Mouse (Mus musculus) lung, embryonic 16.5 days (tissue): Measurements from ENCODE around the gene Fam126a. TPM values are rescaled to one million over a fixed set of nuclear protein-coding genes. Genes with fewer than 3 reads are reported as not detected.

Experiments used
- ATAC-seq: fragments of 200-750 bp; cut with Nextera tagmentation; 2 replicates; pipeline ENCODE4 v1.8.0; 2017; ENCODE audit warnings: low read depth, mild to moderate bottlenecking, moderate library complexity
- H3K27ac ChIP-seq: fragments of 300-500 bp; sonication (generic); 2 replicates; pipeline ENCODE4 v1.5.1; 2014; ENCODE audit warnings: mild to moderate bottlenecking, control low read depth, low read length
- H3K27me3 ChIP-seq: fragments of 300-500 bp; sonication (generic); 2 replicates; pipeline ENCODE4 v1.6.1; 2014; ENCODE audit warnings: low read depth, low read length, mixed read lengths; ENCODE audit not compliant: control insufficient read depth, insufficient read depth
- H3K36me3 ChIP-seq: fragments of 300-500 bp; sonication (generic); 2 replicates; pipeline ENCODE4 v1.6.1; 2014; ENCODE audit warnings: low read length; ENCODE audit not compliant: control insufficient read depth, insufficient read depth
- H3K4me1 ChIP-seq: fragments of 300-500 bp; sonication (generic); replicated peaks from 2 replicates; pipeline ENCODE4 v1.6.1; 2014; ENCODE audit warnings: low read length, mixed read lengths; ENCODE audit not compliant: control insufficient read depth, insufficient read depth
- H3K4me2 ChIP-seq: fragments of 300-500 bp; sonication (generic); 2 replicates; pipeline ENCODE4 v1.6.1; 2014; ENCODE audit warnings: low read depth, low read length, control low read depth
- H3K4me3 ChIP-seq: fragments of 300-500 bp; sonication (generic); 2 replicates; pipeline ENCODE4 v1.5.1; 2014; ENCODE audit warnings: mild to moderate bottlenecking, low read length, control low read depth
- H3K9ac ChIP-seq: fragments of 300-500 bp; sonication (generic); 2 replicates; pipeline ENCODE4 v1.6.1; 2014; ENCODE audit warnings: low read length, control low read depth
- H3K9me3 ChIP-seq: fragments of 300-500 bp; sonication (generic); 2 replicates; pipeline ENCODE4 v1.6.1; 2016; ENCODE audit warnings: low read length; ENCODE audit not compliant: control insufficient read depth
- WGBS: fragments of 180-500 bp; shearing (Covaris S2); extraction: QIAGEN DNeasy Blood & Tissue Kit; methylation state at CpG from one replicate; pipeline ENCODE4 v1.1.7; 2014; 5-methylcytosine and 5-hydroxymethylcytosine counted together
- polyA plus RNA-seq: library from polyadenylated mRNA; unstranded; fragments of >200 nt; fragmentation: Nextera tagmentation; extraction: Ambion mirVana; gene quantifications from 2 replicates; pipeline ENCODE4 v1.2.1, GENCODE M21; 2015

The Fam126a gene
- polyA plus RNA-seq, 1 experiment from 2014 or later, result 17.1 TPM

DNA sequence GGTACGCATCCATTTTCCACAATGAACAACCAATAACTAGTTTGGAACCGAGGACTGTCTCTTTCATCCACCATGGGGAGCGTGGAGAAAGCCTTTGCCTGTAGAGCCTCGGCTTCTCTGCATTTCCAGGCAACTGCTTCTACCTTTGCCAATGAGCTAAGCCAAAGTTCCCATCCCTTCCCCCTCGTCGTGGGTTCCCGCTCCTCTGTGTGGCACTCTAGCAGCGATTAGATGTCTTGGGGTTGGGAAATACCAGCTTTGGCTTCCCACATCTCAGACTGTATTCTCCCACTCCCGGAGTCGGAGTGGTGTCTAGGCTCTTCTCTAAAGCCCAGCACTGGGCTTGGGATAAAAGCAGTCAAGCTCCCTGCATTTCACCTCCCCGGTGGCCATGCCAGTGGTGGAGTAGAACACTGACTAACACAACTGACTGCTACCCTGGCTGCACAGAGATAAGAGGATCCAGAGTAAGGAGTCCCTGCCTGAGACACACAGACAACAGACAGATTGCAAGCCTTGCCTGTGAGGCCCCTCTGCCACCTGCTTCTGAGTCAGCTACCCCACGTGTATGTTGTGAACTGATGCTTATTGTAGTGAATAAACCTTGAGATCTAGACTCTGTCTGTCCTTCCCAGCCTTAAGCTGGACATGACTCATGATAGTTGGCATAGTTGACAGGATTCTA lies 106.9 kb downstream of the Fam126a start:
- H3K9ac ChIP-seq, result no peak overlapping the region
- ATAC-seq, result no peak
- H3K4me3 ChIP-seq, result no peak overlapping the region
- no peak overlapping the region for H3K27ac ChIP-seq
- H3K4me1 ChIP-seq, result no peaks in the 10 kb centered on the region
- no peaks in the 10 kb centered on the region for H3K9me3 ChIP-seq
- no peaks in the 10 kb centered on the region for H3K36me3 ChIP-seq
- WGBS, result 82% methylated on average over 12 of the region's 12 CpGs
- H3K4me2 ChIP-seq, result no peak overlapping the region
- H3K27me3 ChIP-seq, result no peaks in the 10 kb centered on the region

DNA sequence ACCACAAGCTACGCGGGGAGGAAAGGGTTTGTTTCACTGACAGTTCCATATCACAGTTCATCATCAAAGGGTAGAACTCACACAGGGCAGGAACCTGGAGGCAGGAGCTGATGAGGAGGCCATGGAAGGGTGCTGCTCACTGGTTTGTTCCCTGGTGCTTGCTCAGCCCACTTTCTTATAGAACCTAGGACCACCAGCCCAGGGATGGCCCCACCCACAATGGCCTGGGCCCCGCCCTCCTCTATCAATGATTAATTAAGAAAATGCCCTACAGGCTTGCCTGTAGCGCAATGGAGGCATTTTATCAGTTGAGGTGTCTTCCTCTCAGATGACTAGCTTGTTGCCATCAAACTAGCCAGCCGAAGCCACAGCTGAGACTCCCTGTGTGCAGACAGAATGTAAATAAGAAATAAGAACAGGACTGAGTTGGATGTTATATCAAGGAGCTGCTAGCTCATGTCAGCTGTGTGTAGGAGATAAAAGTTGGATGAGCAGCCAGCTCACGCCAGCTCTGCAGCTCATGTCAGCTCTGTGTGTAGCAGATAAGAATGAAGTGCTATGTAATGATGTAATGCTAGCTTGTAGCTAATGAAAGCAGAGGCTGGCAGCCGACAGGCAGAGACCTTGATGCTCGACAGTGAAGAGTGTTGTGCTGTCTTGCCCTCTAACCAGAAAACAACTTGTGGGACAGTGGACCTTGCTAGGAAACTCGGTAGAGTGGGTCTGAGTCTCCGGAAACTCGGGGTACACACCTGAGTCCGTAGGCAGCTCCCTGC lies 107.8 kb downstream of the Fam126a start:
- Histone ChIP-seq H3K9ac (no peak overlapping the region), H3K27ac (no peak overlapping the region), H3K36me3 (no peaks in the 10 kb centered on the region), H3K9me3 (no peaks in the 10 kb centered on the region), H3K4me2 (no peak overlapping the region), H3K4me1 (no peaks in the 10 kb centered on the region), H3K27me3 (no peaks in the 10 kb centered on the region), H3K4me3 (no peak overlapping the region)
- ATAC-seq, result peak; percentile 39; the same call in 1 of the 2 replicates
- 55% methylated on average over 12 of the region's 12 CpGs for whole genome bisulfite sequencing

DNA sequence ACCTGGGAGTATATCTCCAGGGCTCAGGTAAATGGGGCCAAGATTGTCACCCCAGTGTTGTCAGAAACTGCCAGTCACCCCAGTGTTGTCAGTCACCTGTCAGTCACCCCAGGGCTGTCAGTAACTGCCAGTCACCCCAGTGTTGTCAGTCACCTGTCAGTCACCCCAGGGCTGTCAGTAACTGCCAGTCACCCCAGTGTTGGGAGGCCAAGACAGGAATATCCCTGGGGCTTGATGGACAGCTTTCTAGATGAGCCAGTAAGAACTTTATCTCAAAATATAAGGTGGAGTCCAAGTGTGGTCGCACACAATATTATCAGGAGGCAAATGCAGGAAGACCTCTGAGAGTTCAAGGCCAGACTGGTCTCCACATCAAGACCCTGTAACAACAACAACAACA lies 109.2 kb downstream of the Fam126a start:
- H3K4me1 ChIP-seq, result no peaks in the 10 kb centered on the region
- no peak overlapping the region for H3K4me3 ChIP-seq
- no peaks in the 10 kb centered on the region for H3K36me3 ChIP-seq
- H3K27me3 ChIP-seq, result no peaks in the 10 kb centered on the region
- H3K4me2 ChIP-seq, result no peak overlapping the region
- H3K27ac ChIP-seq, result no peak overlapping the region
- no peaks in the 10 kb centered on the region for H3K9me3 ChIP-seq
- 71% methylated on average over 1 of the region's 1 CpGs for WGBS
- no peak overlapping the region for H3K9ac ChIP-seq
- no peak for ATAC-seq

DNA sequence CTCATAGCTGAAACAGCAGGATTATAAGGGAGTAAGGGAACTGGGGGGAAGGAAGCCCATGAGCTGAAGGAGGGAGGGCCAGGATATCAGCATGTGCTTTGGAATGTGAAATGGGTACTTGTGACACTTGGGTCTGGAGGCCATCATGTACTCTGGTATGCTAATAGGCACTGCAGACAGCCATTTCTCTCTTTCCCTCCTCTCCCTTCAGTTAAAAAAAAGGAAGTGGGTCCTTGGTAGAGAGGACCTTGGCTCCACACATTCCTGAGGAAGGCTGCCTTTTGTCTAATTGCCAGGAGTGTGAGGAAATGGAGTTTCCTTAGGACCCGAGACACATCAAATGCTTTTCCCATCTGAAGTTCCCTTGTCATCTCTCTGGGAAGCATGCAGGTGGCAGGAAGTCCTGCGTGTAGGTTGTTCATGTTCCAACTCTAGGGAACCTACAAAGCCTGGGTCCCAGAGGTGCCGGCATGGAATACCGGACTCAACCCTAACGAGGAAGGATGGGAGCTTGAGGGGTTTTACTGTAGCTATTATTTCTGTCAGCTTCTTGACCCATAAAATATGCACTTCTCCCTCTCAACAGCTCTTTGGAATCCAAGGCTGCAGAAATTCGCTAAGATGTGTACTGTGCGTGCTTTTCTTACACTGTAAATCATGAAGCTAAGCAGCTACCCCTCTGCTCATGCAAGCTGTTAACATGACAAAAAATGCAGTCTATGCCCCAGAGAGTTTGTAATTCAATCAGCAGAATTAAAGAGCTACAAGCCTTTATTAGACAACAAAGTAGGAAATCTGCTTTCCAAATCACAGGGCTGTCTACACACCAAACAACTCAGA lies 110.4 kb downstream of the Fam126a start:
- H3K36me3 ChIP-seq, result no peaks in the 10 kb centered on the region
- peak overlapping the region; percentile 83 for H3K27ac ChIP-seq
- H3K4me1 ChIP-seq, result no peaks in the 10 kb centered on the region
- no peak overlapping the region for H3K9ac ChIP-seq
- no peak overlapping the region for H3K4me3 ChIP-seq
- no peaks in the 10 kb centered on the region for H3K9me3 ChIP-seq
- H3K4me2 ChIP-seq, result peak overlapping the region; percentile 3; the same call in 1 of the 2 replicates
- 40% methylated on average over 7 of the region's 7 CpGs for WGBS
- H3K27me3 ChIP-seq, result no peaks in the 10 kb centered on the region
- ATAC-seq, result peak; percentile 88

DNA sequence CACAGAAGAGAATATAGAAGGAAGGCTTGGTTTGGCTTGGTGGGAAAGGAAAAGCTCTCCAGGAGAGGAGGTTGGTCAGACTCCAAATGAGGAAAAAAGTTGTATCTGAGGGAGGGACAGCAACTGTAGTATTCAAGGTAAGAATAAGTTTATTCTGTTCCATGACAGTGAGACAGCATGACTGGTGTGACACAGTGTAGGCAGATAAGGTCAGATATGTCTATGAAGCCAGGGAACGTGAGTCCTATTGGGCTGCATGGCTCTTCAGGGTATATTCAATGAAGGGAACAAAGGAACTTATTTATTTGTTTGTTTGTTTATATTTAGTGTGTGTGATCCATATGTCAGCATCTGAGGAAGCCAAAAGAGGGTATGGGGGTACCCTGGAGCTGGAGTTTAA lies 113.2 kb downstream of the Fam126a start:
- Histone ChIP-seq H3K27me3 (no peaks in the 10 kb centered on the region), H3K9me3 (peaks cover under 1% of the 10 kb centered on the region; the same call in 1 of the 2 replicates), H3K27ac (no peak overlapping the region), H3K4me2 (no peak overlapping the region), H3K36me3 (no peaks in the 10 kb centered on the region), H3K4me3 (no peak overlapping the region), H3K4me1 (no peaks in the 10 kb centered on the region), H3K9ac (no peak overlapping the region)
- 71% methylated on average over 1 of the region's 1 CpGs for WGBS
- no peak for ATAC-seq

DNA sequence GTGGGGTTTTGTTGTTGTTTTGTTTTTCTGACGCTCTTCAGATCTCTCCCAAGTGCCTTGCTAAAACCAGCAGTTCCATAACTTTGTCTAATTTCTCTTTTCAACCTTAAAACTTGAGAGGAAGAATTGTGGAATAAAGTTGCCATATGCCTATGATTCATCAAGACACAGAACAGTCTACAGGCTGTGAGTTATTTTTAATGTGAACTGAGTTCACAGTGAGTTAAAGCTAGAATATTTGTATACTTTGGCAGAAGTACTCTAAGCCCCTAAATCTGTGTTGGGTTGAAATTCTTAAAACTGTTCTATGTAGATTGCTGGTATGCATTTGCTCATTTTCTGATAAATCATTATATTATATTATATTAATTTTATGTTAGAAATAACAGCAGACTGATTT lies 118.9 kb downstream of the Fam126a start:
- Histone ChIP-seq H3K4me2 (no peak overlapping the region), H3K4me3 (no peak overlapping the region), H3K27ac (no peak overlapping the region), H3K27me3 (no peaks in the 10 kb centered on the region), H3K4me1 (no peaks in the 10 kb centered on the region), H3K9ac (no peak overlapping the region), H3K9me3 (peaks cover 3% of the 10 kb centered on the region; the same call in 1 of the 2 replicates), H3K36me3 (no peaks in the 10 kb centered on the region)
- 84% methylated on average over 1 of the region's 1 CpGs for WGBS
- ATAC-seq, result no peak

DNA sequence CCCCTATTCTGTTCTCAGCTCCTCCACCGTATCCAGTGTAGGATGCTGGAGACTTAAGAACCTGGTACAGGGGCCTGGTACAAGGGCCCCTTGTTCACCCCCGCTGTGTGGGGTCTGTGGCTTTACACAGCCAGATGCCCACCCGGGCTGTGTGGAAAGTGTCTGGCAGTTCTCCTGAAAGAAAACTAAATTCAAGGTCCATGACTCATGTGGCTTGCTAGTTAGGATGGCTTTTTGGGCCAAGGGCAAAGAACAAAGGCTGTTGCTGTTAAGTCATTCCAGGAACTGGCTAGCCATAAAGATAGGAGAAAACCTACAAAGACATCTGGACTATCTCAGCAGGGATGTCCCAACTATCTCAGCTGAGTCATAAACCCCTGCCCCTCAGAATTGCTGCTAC lies 121.2 kb downstream of the Fam126a start:
- Histone ChIP-seq H3K9ac (no peak overlapping the region), H3K4me3 (no peak overlapping the region), H3K36me3 (no peaks in the 10 kb centered on the region)

DNA sequence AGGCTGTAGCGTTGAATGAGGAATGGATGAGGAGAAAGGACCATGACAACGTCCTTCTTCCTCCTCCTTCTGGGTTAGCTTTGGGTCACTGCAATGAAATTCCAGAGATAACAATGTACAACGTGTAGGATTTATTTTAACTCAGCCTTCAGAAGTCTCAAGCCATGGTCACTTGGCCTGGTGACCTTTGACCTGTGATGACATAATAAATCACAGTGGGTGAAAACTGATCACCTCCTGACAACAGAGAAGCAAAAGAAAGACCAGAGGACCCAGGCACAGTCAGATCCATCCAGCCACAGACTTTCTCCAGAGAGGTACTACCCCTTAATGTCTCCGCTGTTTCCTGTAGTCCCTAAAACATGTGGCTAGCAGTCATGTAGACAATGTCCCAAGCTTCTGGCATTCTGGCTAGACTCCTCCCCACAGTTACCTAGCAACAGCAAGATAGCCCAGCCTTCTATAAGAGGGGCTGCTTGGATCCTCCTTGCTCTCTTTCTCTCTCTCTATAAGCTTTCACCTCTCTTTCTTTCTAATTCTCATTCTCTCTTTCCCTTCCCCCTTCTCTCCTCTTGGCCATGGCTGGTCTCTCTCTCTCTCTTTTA lies 121.9 kb downstream of the Fam126a start:
- no peak overlapping the region for H3K9ac ChIP-seq
- no peak for ATAC-seq
- no peak overlapping the region for H3K27ac ChIP-seq
- H3K27me3 ChIP-seq, result no peaks in the 10 kb centered on the region
- 44% methylated on average over 4 of the region's 4 CpGs for WGBS
- H3K9me3 ChIP-seq, result peaks cover 3% of the 10 kb centered on the region; the same call in 1 of the 2 replicates
- H3K4me3 ChIP-seq, result no peak overlapping the region
- H3K4me1 ChIP-seq, result no peaks in the 10 kb centered on the region
- H3K4me2 ChIP-seq, result no peak overlapping the region
- no peaks in the 10 kb centered on the region for H3K36me3 ChIP-seq

More for the DNA sequence above, 121.2 kb downstream of the Fam126a start:
- 84% methylated on average over 3 of the region's 3 CpGs for WGBS
- Histone ChIP-seq H3K4me1 (no peaks in the 10 kb centered on the region), H3K9me3 (peaks cover 3% of the 10 kb centered on the region; the same call in 1 of the 2 replicates), H3K4me2 (no peak overlapping the region), H3K27me3 (no peaks in the 10 kb centered on the region), H3K27ac (no peak overlapping the region)
- no peak for ATAC-seq
